Mouse (Mus musculus) testis, adult 2 months (tissue): ENCODE results near the gene Pacsin1.

ENCODE experiments used
- CTCF ChIP-seq: fragments of 200-500 bp; IDR thresholded peaks from 2 replicates; pipeline ENCODE4 v1.5.1; 2012; ENCODE audit warnings: low read depth, mild to moderate bottlenecking, inconsistent platforms, low read length, moderate library complexity; ENCODE audit not compliant: control insufficient read depth, insufficient read depth, insufficient replicate concordance
- POLR2A ChIP-seq: fragments of 200-500 bp; IDR thresholded peaks from 2 replicates; pipeline ENCODE4 v1.6.1; 2012; ENCODE audit warnings: low read depth, mild to moderate bottlenecking, inconsistent platforms, low read length, moderate library complexity; ENCODE audit not compliant: control insufficient read depth

DNA sequence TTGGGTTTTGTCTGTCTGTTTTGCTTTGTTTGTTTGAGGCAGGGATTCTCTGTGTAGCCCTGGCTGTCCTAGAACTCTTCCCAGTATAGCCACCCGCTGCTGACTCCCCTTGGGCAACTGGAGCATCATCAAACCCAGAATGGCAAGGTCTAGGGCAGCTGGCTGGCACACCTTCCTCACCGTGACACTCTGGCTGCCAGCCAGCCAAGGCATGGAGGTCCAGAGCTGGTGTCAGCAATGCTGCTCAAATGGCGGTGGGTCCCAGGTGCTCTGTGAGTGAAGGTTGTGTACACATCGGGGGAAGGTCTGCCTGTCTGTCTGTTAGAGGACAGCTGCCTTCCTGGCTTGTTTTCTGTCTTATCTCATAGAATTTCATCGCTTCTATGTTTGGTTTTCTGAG, 76.8 kb downstream of the Pacsin1 start:
- TF ChIP-seq CTCF (no peak), POLR2A (no peak)
